Mouse (Mus musculus) cortical plate, adult 2 months (tissue): ENCODE data around the gene Kcnk18. TPM values are rescaled to one million over a fixed set of nuclear protein-coding genes. Genes with fewer than 3 reads are reported as not detected.

ENCODE experiments used
- H3K27ac ChIP-seq: fragments of 200-500 bp; 2 replicates; pipeline ENCODE4 v1.5.1; 2012; ENCODE audit warnings: low read length, control low read depth, inconsistent platforms; ENCODE audit not compliant: insufficient read depth
- H3K4me1 ChIP-seq: fragments of 200-500 bp; 2 replicates; pipeline ENCODE4 v1.6.1; 2011; ENCODE audit warnings: low read length; ENCODE audit not compliant: control insufficient read depth, insufficient read depth
- H3K4me3 ChIP-seq: fragments of 200-500 bp; 2 replicates; pipeline ENCODE4 v1.5.1; 2011; ENCODE audit warnings: mild to moderate bottlenecking, low read length, control low read depth; ENCODE audit not compliant: insufficient read depth
- CTCF ChIP-seq: fragments of 200-500 bp; IDR thresholded peaks from 2 replicates; pipeline ENCODE4 v1.5.1; 2011; ENCODE audit warnings: mild to moderate bottlenecking, control low read depth, low read length; ENCODE audit not compliant: insufficient read depth; ENCODE audit errors: extremely low read depth
- POLR2A ChIP-seq: fragments of 200-500 bp; IDR thresholded peaks from 2 replicates; pipeline ENCODE4 v1.6.1; 2011; ENCODE audit warnings: mild to moderate bottlenecking, low read length, control low read depth; ENCODE audit not compliant: insufficient read depth; ENCODE audit errors: extremely low read depth
- polyA plus RNA-seq: library from polyadenylated mRNA; depleted of rRNA; stranded (reverse); fragments of >200 nt; gene quantifications from 2 replicates; pipeline ENCODE4 v1.2.3, GENCODE M21; 2012; rRNA removed

Gene Kcnk18
- polyA plus RNA-seq, 1 experiment: not detected

DNA sequence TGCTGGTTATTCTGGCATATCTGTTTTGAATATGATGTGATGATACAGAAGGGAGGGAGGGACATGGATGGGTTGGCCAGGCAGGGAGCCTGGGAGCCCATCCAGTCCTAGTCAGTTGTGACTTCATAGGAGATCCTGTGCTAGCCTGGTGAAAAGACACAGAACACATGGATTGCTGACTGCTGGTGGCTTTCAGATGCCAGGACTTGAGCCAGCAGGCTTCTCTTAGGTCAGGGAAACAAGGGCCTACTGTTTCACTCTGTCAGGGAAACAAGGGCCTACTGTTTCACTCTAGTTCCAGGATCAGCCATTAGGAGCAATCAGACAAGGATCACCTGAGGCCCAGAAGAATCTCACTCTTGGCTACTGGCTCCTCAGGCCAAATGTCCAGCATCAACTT is 61.8 kb downstream of the Kcnk18 start:
- Histone ChIP-seq H3K4me1 (no peaks in the 10 kb centered on the region), H3K27ac (no peak overlapping the region), H3K4me3 (no peak overlapping the region)
- TF ChIP-seq POLR2A: no peak
- no peak for TF ChIP-seq CTCF

DNA sequence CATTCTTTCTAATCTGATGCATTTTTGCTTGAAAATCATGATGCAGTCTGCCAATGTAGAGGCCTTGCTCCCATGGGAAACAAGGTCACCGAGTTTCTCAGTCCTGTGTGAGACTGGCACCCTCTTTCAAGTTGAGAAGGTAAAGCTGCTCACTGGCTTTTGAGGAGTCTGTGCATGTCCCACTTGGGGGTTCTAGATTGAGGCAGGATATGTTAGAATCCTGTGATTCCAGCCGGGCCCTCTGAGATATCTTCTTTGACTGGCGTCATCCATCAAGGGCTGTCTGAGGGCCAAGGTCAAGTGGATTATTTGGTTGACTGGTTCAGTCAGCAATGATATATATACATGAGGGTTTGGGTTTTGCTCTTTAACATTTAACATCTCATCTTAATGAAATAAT is 63.0 kb downstream of the Kcnk18 start:
- no peaks in the 10 kb centered on the region for H3K4me1 ChIP-seq
- H3K4me3 ChIP-seq: no peak overlapping the region
- TF ChIP-seq POLR2A (no peak), CTCF (no peak)
- H3K27ac ChIP-seq: no peak overlapping the region

Other genes starting within 250 kb of the Kcnk18 start
- gene Shtn1, start 143.1 kb upstream of the Kcnk18 start, polyA plus RNA-seq: 21.8 and 23.0 TPM in 2 replicates
- 0.98 and 1.6 TPM in 2 replicates for gene Vax1, start 49.2 kb upstream of the Kcnk18 start, polyA plus RNA-seq
- 0.08 and 0.17 TPM in 2 replicates for gene Slc18a2, start 41.7 kb downstream of the Kcnk18 start, polyA plus RNA-seq
- gene Rps12-ps3, start 103.1 kb downstream of the Kcnk18 start, polyA plus RNA-seq: 118 and 135 TPM in 2 replicates
- 19.8 and 20.4 TPM in 2 replicates for gene Pdzd8, start 126.6 kb downstream of the Kcnk18 start, polyA plus RNA-seq
- gene Emx2, start 239.2 kb downstream of the Kcnk18 start, polyA plus RNA-seq: 11.9 and 12.4 TPM in 2 replicates